Mouse (Mus musculus): ENCODE measurements around the gene Vangl1. TPM values are rescaled to one million over a fixed set of nuclear protein-coding genes. Genes with fewer than 3 reads are reported as not detected.

Vangl1 gene
- total RNA-seq, 2 experiments from 2014 or later, result 19.0 to 20.0 TPM

DNA sequence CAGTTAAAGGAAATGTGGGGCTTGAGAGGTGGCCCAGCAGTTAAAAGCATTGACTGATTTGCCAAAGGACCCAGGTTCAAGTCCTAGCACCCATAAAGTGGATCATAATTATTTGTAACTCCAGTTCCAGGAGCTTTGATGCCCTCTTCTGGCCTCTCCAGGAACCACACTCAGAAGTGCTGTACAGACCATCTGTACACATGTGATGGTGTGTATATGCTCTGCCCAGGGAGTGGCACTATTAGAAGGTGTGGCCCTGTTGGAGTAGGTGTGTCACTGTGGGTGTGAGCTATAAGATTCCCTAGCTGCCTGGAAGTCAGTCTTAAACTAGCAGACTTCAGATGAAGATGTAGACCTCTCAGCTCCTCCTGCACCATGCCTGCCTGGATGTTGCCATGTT, 83.5 kb downstream of the Vangl1 start:
- intact Hi-C loops (cut with DNase I), result loop anchor here (5.0 kb wide), 2 partner anchors 39 to 121 kb away; no protein-coding TSS in a partner anchor

DNA sequence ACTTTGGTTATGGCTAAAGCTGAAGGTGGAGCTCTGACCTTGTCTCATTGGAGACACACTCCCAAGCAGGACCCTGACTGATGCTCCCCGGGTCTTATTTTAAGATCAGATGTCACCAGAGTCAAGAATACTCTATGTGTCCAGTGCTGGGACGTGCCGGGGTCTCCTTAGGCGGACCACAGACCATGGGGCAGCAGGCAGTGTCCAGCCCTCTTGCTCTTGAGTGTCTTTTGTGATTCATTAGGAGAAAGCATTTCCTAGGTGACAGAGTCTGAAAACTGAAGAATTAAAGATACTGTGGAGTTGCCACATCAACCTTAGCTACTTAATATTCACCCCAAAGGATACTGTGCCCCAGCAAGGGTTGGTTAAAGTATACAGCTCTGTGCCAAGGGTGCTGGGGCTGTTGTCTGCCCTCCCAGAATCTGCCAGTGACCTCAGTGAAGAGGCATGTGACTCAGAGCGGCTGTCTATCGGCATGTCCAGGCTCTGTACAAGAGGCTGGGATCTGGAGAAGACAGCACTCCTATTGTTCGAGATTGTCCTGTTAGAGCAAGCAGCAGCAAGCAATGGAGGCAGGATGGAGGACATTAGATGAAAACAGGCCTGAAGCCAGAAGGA, 92.4 kb downstream of the Vangl1 start:
- intact Hi-C loops (cut with DNase I), result no loop called here
- DNase-seq, result no peak

More for the DNA sequence above, 83.5 kb downstream of the Vangl1 start:
- no peak for DNase-seq

DNA sequence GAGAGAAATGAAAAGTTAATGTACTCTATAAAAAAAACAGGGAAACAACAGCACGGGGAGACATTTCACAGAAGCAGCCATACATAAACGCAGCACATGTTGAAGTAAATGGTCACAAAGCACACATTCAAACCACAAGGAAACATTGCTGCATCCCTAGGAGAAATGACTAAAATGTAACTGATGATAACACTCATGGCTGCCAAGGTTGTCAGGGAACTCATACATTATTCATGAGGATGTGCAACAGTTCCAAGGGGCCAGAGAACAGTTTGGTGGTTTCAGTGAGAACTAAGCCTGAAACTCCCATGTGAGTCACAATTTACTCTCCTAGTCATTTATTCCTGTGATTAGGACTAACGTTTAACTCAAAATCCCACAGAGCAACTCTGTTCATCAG, 96.3 kb downstream of the Vangl1 start:
- no peak for DNase-seq
- intact Hi-C loops (cut with DNase I), result no loop called here

DNA sequence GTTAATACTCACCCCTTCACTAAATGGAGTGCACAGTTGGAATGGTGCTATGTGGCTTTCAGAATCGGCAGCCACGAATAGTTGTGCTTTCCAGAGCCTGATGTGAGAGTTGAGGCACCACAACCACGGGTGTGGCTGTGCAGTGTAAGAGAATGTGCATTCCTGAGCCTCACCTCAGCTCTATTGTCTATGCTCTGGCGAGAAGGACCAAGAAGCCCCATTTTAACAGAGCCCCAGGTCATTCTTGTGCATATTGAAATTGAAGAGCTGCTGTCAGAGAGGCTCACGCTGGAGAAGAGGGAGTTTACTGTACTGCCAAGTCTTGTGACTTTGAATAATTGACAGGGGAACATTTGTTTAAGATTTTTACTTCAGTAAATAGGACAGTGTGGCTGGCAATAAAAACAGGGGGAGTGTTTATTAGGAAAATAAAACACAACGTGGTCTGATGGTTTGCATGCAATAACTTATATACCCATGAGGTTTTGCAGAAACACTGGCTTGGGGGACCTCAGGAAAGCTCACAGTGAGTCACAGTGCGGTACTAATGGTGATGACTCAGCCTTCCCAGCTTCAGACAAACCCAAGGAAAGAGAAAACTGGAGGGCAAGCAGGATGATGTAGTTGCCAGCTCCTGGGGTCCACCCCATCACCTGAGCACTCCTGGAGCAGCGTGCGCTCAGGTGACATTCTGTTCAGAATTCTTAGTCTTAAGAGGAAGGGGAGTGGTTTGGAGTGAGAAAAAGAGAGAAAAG, 100.5 kb downstream of the Vangl1 start:
- DNase-seq, result no peak
- intact Hi-C loops (cut with DNase I), result no loop called here

Other genes with a start within 250 kb of the Vangl1 start
- gene Nhlh2, start 194.6 kb downstream of the Vangl1 start, total RNA-seq (2021), result not detected
- gene Casq2, start 118.3 kb downstream of the Vangl1 start, total RNA-seq (2021), result 1,000 to 10,000 TPM; 1,042 to 1,098 TPM